Mouse (Mus musculus) embryo, embryonic 10.5 days (tissue): ENCODE results near the gene Naxd.
"Not testable (repeated sequence)": the region's sequence is repeated elsewhere in the genome, so short reads cannot be mapped to it uniquely, and the experiment has no call there.

Source experiments
- DNase-seq: peaks from one replicate; pipeline ENCODE4 v3.0.0-alpha.2; 2015; ENCODE audit warnings: low spot score

Naxd gene

DNA sequence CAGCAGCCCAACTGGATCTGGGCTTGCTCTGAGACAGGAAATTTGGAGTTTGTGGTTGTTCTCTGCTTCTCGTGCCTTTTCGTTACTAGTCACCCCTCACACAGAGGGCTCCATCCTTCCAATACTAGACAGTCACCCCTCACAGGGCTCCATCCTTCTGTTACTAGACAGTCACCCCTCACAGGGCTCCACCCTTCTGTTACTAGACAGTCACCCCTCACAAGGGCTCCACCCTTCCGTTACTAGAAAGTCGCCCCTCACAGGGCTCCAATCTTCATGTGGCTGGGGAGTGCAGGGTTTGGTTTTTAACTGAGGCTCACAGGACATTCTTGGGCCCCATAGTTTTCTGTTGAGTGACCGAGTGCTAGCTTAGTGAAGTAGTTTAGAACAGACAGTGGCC, 15.9 kb downstream of the Naxd start:
- no peak for DNase-seq

DNA sequence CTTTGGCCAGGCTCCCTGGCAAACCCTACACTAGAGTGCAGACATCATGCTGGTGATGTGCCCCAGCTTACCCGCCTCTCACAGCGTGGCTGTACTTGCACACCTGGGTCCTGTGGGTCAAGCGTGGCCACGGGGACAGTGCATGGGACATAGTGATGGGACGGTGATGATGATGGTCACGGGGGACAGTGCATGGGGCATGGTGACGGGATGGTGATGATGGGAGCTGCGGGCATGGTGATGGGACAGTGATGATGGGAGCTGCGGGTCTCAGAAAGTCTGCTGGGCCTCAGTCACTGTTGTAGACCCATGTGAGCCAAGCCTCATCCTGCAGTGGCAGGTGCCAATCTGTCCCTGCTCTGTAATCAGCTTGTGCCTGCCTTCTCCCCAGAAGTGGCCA, 19.0 kb downstream of the Naxd start:
- DNase-seq, result no peak

GRCm38 (mm10) chr8:11517366-11518055, 20.2 kb downstream of the Naxd start:
- DNase-seq, result no peak

DNA sequence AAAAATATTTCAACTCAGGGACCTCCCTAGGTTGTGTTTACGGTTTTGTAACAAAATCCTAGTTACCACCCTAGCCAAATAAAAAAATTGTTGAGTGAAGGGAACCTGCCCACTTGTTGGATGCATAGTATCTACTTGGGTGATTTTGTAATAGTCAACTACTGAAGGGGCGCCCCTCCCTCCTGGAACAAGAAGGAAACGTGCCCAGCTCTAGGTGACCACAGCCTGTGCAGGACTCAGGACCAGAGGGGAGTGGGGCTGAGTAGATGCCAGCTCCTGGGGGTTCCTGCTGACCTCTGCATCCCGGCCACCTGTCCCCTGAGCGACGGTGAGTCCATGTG, 20.7 kb downstream of the Naxd start:
- DNase-seq, result no peak

- no peak for DNase-seq
Observed at GRCm38 (mm10) chr8:11518676-11519075, 21.4 kb downstream of the Naxd start.

- no peak for DNase-seq
Observed at GRCm38 (mm10) chr8:11523331-11523730, 26.0 kb downstream of the Naxd start.

DNA sequence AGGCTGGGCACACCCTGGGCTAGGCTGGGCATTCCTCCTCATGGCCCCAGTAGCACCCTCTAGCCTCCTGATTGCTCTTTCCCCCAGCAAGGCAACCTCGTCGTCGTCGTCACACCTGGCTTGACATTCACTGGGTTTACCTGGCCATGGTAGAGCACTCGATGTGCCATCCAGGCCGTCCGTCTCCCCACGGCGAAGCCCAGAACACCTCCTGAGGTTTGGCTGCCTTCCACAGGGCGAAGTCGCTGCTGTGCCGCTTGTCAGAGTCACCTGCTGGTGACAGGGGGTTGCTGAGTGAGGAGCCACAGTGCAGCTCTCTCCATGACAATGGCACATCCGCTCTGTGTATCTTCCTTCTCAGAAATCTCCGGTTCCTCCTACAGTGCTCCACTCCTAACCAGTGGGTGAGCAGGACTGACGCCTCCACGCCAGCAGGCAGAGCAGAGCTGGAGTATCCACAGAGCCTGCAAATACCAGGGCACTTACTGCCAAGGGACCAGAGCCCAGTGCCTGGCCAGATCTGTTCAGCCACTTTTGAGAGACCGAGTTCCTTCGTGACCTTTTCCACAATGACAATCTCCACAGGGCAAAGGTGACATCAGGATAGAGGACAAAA, 33.0 kb downstream of the Naxd start:
- DNase-seq, result no peak

DNA sequence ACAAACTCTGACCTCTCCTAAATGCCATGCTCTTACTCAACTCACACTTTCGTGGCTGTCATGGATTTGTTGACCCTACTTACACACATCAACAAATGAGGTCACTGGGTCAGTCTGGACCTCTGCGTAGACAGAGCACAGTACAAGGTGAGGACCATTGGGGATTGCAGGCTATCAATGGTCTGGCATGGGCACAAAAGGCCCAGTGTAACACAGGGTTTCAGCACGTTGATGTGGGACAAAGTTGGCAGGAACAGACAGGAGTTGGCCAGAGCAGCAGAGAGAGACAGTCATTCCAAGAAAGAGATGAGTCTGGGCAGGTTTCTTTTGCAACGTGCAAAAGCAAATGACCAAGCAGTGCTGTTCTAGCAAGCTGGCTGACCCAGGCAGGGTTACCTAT, 33.5 kb downstream of the Naxd start:
- no peak for DNase-seq

DNA sequence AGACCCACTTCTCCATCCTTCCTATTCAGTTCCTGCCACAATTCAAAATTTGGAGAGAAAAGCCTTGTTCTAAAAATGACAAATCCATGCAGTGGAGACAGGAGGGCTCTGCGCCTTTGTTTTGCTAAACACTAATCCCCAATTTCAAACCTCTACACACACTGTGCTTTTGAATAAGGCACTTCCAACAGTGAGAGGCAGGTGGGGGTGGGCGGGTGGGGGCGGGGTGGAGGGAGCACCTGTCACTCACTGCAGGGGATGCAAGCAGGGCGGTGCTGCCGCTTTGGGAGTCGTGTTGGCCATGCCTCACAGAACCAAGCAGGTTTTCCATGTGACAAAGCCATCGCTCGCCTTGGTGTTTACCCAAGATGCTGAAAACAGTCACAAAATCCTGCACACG, 37.2 kb downstream of the Naxd start:
- DNase-seq, result no peak

DNA sequence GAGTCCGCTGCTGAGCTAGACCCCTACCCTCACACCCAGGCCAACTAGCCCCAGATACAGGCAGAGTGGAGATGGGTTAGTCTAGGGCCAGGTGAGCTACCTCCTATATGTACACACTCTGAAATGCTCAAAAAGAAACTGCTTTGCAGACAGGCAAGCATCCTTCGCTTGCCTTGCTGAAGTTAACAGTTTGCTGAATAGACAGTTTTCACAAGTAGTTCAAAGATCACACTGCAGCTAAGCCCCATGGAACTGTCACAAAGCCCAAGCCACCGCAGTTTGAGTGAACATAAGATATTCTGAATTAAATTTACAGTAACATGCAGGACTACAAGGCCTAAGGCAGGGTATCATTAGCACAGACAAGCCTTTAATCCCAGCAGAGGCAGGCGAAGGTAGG, 41.7 kb downstream of the Naxd start:
- no peak for DNase-seq

DNA sequence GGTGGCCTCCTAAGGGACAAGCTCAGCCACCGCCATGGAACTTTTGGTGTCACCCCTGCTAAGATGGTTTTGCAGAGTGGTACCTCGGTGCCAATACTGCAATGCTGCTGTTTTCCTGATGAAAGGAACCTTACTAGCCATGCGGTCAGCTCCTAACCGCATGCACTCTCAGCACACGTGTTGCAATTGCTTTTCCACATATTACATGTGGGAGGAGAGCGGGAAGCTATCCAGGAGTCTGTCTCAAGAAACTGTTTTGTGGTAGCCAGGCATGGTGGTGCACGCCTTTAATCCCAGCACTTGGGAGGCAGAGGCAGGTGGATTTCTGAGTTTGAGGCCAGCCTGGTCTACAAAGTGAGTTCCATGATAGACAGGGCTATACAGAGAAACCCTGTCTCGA, 42.9 kb downstream of the Naxd start:
- DNase-seq, result no peak

DNA sequence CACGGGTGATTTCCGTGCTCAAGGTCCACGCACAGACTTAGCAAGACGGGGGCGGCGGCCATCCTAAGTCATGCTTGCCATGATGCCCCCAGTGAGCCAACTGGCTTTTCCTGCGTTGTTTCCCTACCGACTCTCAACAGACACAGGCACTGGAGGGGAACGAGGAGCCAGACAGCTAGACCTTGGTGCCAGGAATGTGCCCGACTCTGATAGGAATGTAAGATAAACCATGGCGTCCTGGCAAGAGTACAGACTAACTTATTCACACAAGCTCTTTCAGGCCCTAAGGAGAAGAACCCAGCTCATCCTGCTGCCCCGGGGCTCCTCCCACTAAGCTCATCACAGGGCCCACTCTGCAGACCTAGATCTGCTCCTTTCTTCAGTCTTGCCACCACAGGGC, 44.7 kb downstream of the Naxd start:
- no peak for DNase-seq

- no peak for DNase-seq
Observed at GRCm38 (mm10) chr8:11542866-11543265, 45.6 kb downstream of the Naxd start.

DNA sequence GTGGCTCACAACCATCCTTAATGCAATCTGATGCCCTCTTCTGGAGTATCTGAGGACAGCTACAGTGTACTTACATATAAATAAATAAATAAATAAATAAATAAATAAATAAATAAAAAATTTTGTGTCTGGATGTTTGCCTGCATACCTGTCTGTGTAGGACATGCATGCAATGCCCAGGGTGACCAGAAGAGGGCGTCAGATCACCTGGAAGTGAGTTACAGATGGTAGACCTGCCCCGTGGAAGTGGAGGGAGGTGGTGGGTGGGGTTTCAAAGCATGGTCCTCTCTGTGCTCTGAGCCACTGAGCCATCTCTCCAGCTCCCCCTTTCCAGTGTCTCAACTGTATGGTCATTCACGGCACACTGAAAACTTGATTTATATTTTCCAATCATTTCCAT, 47.1 kb downstream of the Naxd start:
- peak; percentile 33 for DNase-seq

DNA sequence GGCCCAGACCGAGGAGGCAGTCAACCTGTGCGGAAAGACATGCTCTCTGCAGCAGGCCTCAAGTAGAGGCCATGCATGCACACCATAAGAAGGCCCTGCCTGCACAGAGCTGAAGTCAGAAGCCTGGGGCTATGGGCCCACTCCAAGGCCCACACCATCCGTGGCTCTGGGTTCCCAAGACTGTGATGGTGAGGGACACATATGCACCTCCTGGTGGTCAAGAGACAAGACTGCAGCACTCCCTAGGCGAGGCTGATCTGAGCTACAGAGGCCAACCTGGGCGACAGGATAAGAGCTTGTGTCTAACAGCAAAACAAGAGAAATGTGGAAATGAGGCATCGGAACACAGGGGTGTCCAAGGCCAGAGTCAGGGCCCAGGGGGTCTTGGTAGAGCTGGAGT, 49.8 kb downstream of the Naxd start:
- peak; percentile 29 for DNase-seq

- DNase-seq, result peak; percentile 83
Observed at GRCm38 (mm10) chr8:11549706-11550105, 52.4 kb downstream of the Naxd start.

GRCm38 (mm10) chr8:11550281-11550948, 53.1 kb downstream of the Naxd start, which contains the start of gene Cars2:
Gene Cars2 (minus strand): TSS chr8:11550783.
- peak; percentile 92 for DNase-seq

GRCm38 (mm10) chr8:11551497-11551896, 54.2 kb downstream of the Naxd start:
- not testable (repeated sequence) for DNase-seq

GRCm38 (mm10) chr8:11552390-11552789, 55.1 kb downstream of the Naxd start:
- no peak for DNase-seq

DNA sequence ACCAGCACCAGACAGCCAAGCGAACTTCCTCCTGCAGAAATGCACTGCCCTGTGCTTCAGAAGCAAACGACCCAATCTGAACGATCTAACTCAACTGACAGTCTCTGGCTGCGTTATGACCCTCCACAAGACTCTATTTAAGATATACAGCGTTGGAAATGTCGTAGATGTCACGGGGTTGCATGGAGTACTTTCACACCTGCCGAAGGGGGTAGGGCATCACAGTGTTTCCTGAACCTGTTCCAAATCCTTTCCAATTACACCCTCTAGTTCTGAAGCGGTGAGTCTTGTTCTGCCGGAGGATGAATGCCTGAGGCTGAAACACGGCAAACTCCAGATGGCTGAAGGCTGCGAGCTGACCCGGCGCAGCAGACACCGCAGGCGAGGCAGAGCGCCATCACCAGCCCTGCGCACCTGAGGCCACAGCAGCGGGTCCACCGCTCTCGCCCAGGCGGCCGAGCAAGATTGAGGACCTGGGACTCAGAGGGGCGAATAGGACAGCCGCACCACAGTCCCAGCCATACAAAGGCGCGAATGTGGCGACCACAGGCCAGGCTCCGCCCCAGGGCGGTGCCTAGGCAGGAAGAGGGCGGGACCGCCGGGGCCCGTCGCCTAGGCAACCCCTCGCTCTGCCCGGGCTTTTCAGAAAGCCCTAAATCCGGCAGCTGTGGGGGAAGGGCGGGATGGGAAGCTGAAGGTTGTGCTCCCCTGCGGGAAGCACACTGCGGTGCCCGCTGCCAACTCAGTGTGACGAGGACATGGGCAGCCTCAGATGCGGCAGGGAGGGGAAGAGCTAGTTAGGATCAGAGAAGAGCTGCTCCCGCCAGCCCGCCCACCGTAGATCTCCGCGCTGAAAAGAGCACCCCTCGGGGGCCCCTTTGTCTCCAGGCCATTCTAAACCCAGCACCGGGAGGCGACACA, 57.8 kb downstream of the Naxd start, which contains the start of gene Ing1:
TSS of gene Ing1 (plus strand) at position 773 of the 921 bp plus-strand sequence.
- DNase-seq, result peak; percentile 98

DNA sequence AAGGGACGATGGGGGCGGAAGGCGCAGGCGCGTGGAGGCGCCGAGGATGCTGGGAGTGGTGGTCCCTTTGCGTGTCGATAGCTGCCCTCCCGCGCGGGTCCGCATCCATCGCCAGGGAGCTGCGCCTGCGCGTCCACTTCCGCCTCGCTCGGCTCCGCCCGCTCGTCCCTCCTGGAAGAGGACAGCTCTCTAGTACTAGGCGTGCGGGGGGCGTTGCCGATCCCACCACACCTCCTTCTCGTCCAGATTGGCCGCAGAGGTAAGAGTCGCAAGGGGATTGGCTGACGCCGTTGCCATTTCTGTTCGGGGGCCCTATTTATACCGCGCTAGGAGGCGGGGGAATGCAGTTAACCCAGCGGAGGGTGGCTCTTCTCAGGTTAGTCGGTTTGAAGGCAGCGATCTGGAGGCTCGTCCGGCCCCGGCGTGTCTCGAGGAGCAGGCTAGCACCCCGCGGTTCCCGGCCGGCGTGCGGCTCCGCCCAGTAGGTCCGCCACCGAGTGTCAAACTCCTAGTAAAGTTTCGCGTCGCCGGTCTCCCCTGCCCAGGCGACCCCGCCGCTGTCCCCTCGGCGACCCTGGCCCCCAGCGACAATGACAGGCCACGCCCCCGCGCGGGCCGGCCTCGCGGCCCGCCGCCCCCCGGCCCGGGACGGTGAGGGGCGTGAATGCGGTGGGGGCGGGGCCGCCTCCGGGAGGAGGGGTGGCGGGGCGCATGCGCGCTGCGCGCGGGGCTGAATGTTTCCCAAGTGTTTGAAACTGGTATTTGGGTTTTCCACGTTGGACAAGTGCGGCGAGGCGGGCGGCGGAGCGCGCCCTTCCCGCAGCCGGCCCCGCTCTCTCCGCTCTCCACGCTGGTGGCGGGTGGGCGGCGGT, 58.6 kb downstream of the Naxd start:
- peak; percentile 99 for DNase-seq
